Mouse (Mus musculus): ENCODE measurements around the gene Osbpl5. TPM values are rescaled to one million over a fixed set of nuclear protein-coding genes. Genes with fewer than 3 reads are reported as not detected.
A peak's percentile ranks its signal among the peaks of the same experiment; 100 is the strongest.

The Osbpl5 gene
- 10 to 100 TPM; 14.4 to 15.4 TPM for total RNA-seq (2021)
- long read RNA-seq, experiment 1, transcript Osbpl5-202 (22 exons, 3,775 nt): major isoform, 8 of 12 reads
- long read RNA-seq, experiment 1, partial matches to known transcripts: 3 of 12 reads
- long read RNA-seq, experiment 1, other reads (novel, unspliced or antisense): 0 of 12 reads
- long read RNA-seq, experiment 2, transcript Osbpl5-202 (22 exons, 3,775 nt): major isoform, 8 of 12 reads
- long read RNA-seq, experiment 2, partial matches to known transcripts: 4 of 12 reads
- long read RNA-seq, experiment 2, other reads (novel, unspliced or antisense): 0 of 12 reads

DNA sequence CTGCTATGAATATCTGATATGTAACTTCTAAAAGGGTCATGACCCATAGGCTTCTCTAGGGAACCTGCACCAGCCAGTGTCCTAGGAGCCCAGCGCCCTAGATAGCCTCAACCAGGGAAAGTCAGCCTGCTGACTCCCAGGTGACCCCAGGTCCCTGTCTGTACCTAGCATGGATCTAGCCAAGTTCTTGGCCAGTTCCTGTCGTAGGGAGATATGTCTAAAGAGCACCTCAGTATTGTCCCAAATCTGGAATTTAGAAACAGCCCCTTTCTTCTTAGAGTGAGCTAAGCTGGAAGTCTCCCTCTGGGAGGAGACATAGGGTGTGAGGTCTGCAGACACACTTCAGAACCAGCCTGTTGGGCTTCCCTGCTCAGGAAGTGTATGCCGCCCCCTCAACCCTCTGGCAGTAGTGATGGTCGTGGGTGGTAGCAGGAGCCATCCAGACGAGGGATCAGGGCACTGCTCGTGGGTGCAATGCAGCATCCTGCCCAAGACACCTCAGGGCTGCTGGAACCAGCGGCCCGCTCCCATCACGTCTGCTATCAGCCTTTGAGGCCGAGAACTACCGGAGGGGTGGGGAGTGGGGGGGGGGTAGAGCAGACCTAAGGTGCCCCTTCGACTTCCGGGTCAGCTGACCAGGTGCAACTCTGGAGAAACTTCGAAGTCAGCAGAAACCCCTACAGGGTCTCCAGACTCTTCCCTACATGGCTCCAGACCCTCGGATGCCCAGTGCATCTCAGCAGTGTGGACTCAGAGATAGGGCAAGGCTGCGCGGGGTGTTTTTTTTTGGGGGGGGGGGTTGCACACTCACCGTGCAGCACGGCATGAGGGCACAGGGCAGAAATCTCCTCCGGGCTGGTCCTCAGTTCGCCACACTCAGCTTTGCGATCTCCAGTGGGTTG lies at the start of gene Osbpl5:
Gene Osbpl5 (minus strand): TSS at position 861 of the 902 bp plus-strand sequence.
- DNase-seq (ENCODE audit: low spot score): no peak

DNA sequence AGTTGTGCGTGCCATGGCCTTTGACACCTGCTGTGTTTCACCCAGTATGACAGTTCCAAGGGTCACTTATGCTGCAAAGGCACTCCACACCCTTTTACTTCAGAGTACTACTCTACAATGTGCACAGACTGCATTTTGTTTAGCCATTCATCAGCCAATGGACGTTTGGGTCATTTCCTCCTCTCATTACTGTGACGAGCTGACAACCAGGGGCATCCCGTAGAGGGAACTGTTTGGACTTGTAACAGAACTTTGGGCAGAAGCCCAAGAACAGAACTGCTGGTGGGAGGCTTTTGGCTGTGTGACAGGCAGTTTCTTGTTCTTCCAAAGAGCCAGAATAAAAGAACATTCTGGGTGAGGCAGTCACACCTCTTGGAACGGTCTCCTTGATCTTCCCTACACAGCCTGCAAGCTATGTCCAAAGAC lies 48.4 kb upstream of the Osbpl5 start:
- DNase-seq (ENCODE audit: low spot score): no peak

DNA sequence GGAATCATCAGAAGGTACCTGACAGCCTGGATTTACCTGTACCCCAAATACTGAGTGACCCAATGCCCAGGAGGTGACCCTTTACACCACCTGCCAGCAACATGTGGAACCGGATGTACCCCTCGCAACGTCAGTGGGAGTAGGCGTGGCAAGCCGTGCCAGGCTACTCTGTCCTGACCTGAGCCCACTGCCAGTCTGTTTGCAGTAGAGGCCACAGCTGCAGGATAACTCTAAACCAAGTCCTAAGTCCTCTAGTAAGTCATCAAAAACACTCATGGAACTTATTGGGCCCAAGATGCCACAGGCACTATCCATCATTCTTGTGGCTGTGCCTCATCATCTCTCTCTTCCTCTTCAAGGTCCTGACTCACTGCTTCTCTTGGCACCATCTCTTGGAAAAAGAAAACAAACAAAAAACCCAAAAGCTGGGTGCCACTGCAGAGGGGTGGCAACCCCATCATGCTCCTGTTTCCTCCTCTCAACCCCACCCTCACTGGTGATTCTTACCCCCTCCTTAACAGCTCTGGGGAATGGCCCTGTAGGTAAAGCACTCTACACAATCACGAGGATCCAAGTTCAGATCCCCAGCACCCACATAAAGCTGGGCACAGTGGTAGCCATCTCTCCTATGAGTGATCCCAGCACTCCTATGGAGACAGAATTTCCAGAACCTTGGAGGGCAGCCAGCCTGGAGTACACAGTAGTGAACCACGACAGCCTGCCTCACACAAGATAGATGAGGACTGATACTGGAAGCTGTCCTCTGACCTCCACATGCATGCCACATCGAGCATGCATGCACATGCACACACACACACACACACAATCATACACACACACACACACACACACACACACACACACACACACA lies 44.6 kb upstream of the Osbpl5 start:
- no peak for DNase-seq (ENCODE audit: low spot score)

DNA sequence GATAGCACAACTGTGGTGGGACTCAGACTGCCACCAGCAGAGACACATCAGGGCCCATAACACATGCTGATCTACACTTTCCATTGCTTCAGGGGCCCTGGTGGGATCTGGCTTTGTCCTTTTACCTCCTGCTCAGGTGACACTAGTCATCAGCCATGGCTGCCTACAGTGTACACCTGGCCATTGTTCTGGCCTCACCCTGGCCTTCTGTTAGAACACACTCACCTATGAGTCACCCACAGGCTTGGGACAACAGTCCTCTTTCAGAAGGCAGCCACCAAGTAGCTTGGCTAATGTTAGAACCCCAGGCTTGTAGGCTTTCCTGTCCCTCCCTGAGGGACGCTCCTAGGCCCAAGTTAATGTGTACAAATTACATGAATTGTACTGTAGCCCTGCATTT lies 44.0 kb upstream of the Osbpl5 start:
- DNase-seq (ENCODE audit: low spot score): no peak

DNA sequence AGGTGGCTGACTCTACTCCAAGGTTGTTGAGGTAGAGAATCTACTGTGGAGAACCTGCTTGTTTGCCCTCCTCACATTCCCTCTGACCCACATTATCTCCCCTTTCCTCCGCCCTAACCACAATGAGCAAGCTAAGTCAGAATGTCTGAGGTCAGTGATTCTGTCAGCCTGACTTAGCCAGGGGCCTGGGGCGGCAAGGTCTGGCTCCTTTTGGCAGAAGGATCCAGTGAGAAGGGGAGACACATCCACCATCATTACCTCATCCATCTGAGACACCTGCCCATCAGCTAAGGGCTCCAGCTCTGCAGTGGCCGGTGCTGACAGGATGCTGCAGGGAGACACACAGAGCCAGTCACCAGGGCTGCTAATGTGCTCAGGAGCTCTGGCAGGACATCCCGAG lies 42.0 kb upstream of the Osbpl5 start:
- DNase-seq (ENCODE audit: low spot score): no peak

DNA sequence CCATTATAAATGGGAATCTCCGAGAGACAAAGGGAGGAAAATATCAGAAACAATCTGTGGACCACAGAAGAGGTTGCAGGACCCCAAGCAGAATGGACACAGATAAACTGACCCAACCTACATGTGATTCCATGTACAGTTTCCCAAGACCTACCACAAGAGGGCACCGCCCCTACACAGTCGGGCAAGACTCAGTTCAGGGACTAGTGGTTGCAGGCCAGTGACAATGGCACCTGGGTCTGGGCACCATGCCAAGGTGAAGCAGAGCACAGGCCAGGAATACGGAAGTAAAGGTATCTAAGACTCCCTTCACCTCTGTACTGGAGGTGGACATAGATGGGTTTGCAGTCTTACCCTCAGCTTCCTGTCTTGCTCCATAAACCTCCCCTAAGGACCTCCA lies 36.3 kb upstream of the Osbpl5 start:
- no peak for DNase-seq (ENCODE audit: low spot score)

DNA sequence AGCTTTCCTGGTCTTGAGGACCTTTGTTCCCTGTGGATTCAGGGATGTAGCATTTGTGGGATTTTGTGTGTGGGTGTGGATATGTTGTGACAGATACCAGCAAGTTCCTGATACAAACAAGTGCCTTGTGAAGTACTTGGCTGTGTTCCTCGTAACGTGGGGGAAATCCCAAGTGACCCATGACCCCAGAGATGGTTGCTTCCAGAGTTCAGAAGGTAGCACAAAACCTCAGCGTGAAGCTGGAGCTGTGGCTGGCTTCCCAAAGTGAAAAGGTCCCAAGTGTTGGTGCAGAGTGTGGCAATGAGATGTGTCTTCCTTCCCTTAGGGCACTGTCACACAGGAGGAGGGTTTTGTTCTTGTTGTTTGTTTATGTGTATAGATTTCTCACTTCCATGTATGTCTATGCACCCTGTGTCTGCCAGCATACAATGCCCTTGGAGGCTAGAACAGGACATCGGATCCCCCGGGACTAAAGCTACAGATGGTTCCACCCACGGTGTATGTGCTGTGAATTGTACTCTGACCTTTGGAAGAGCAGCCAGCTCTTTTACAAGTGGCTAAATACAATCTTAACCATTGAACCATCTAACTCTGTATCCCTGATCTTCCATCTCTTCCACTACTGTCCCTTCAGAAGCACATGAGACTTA lies 35.7 kb upstream of the Osbpl5 start:
- no peak for DNase-seq (ENCODE audit: low spot score)

DNA sequence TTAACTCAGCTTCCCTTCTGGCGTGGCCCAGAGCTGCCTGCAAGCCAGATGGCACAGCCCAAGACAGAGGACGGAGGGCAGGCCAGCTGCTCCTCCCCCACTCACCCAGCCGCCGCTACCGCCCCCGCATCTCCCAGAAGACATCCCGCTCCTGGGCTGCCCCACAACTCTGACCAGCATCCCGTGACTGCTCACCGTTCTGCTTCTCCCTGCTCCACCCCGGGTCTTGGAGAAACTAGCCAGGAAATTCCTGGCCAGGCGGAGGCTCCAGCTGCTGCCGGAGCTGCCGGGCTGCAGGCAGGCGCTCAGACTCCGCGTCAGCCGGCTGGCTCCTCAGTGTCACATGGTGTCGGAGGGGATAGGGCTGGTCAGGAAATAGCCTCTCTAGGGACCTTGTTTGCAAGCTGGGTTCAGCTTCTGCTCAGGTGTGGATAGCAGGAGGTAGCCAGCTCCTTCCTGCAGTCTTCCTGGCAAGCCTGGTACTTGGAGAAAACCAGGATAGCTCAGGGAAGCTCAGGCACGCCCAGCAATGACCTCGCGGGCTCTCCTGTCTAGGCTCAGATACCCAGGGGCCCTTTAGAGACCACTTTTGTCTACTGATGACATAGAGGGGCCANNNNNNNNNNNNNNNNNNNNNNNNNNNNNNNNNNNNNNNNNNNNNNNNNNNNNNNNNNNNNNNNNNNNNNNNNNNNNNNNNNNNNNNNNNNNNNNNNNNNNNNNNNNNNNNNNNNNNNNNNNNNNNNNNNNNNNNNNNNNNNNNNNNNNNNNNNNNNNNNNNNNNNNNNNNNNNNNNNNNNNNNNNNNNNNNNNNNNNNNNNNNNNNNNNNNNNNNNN lies 27.4 kb upstream of the Osbpl5 start, which contains the start of gene Mrgpre:
Gene Mrgpre (minus strand): TSS at position 505 of the 834 bp plus-strand sequence.
- DNase-seq (ENCODE audit: low spot score): peak; percentile 85

DNA sequence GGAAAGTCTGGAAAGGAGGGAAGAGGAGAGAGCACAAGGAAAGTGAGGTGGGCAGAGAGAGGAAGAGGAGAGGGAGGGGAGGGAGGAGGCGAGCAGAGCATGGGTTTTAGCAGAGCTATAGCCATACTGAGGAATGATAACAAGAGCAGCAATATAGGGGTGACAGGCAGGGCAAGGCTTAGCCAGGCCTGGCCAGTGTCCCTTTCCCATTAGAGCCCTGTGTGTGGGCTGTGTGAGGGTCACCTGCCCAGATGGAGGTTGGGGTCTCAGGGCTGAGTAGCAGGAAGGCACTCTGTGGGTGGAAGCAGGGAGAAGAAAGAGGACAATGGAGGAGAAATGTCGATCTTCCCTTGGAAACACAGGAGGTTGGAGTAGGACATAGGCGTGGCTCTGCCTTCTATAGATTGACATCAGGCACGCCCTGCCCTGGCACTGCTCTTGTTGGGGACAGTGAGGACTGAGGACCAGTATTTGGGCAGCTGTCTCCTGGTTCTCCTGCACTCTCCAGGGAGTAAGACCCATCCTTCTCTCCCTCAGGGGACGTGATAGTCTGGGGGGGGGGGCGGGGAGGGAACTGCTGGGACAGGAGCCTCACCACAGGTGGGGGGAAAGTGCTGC lies 26.7 kb upstream of the Osbpl5 start:
- no peak for DNase-seq (ENCODE audit: low spot score)

DNA sequence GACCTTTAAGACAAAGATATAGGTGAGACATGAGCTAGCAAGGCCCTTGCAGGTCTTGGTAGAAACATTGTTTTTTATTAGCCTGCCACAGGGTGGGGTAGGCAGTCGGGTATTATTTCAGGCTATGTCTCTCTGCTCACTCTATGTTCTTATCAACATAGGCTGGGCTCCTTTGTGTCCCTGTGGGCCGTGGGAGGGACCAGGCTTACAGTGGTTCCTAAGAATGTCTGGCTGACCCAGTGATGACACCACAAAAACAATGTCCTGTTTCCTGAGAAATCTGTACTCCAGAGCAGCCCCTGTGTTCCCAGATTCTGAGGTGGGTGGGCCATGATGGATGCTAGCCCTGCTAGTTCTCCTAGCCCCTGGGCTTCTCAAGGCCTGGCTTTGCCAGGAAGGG lies 20.6 kb upstream of the Osbpl5 start:
- DNase-seq (ENCODE audit: low spot score): peak; percentile 38

DNA sequence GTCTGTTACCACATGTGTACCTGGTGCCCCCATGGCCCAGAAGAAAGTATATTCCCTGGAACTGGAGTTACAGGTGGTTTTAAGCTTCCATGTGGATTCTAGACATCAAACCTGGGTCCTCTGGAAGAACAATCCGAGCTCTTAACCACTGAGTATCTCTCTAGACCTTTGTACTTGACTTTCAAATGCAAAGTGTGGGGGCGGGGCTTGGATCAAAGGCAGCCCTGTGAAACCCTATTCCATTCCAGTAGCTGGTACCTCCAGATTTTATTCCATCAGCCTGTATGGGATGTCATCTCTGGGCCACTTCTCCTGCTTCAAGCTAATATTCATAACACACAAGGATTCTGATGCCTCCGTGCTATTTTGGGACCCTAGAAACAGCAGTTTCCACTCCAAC lies 19.4 kb upstream of the Osbpl5 start:
- no peak for DNase-seq (ENCODE audit: low spot score)

DNA sequence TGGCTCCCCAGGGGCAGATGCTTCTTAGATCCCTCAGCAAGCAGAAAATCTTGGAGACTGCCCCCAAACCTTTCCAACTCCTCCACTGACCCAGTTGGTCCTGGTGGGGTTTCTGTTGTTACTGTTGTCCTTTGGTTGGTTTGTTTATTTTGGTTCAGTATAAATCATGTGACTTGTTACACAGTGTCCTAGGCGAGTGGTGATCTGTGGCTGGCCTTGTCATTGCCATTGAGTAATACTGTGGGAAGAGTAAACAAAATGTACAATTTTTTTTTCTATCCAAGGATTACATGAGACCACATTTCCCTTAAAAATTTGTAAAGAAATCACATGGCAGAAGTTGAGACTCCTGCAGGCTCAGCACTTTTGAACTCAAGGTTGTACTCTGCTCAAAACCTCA lies 12.7 kb upstream of the Osbpl5 start:
- DNase-seq (ENCODE audit: low spot score): no peak

DNA sequence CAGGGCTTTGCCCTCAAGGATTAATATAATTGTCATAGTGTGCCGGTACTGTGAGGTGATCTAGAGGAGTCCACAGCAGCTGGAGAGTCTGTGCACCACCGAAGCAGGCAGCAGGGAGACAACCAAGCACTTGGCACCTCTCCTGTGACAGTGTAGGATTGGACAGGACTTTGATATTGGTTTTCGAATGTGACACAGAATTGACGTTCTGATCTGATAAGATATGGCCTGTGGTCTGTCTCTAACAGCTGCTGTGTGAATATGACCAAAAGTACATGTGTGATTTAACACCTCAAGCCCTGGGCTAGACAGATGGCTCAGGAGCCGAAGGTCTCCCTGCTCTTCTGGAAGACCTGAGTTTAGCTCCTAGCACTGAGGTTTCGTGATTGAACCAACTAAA lies 11.5 kb upstream of the Osbpl5 start:
- no peak for DNase-seq (ENCODE audit: low spot score)

DNA sequence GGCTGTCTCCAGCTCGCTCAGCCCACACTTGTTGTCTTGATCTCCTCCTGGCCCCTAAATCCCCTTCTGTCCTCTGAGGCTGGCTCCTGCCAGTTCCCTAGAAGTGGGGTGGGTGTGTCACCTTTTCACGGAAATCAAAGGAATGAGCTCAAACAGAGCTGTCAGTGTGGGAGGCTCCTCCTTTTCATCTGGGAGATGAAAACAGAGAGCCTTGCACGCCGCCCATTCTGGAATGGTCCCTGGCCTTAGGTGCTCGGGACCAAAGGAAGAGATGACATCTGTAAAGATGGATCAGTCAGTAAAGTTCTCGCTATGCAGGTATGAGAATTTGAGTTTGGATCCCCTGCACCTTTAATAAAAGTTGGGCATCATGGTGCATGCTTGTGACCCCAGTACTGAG lies 10.1 kb upstream of the Osbpl5 start, which contains the start of gene Mrgprg:
Gene Mrgprg (minus strand): TSS at position 101 of the 400 bp plus-strand sequence.
- no peak for DNase-seq (ENCODE audit: low spot score)

DNA sequence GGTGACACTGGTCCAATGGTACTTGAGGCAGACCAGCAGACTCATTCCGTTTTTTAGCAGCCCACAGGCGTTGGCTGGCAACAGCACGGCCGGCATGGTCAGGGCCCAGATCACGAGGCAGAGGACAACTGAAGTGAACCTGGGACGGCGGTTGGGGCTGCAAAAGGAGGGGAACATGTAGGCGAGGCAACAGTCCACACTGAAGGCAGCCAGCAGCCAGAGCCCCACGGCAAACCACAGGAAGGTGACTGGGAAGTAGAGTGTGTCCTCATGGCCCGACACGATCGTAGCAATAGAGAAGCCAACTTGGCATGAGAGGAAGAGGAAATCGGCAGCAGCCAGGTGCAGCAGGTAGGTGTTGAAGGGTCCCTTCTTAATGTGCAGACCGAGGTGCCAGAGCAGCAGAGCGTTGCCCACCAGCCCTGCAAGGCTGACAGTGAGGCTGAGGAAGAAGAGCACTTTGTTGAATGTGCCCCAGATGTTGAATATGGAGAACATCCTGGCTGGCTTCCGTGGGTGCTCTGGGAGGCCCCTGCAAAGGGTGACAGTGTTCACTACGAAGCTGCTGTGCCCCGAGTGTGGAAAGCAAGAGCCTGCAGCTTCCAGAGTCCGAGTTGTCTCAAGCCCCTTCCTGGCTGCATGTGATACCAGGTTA lies 8.2 kb upstream of the Osbpl5 start:
- no peak for DNase-seq (ENCODE audit: low spot score)

DNA sequence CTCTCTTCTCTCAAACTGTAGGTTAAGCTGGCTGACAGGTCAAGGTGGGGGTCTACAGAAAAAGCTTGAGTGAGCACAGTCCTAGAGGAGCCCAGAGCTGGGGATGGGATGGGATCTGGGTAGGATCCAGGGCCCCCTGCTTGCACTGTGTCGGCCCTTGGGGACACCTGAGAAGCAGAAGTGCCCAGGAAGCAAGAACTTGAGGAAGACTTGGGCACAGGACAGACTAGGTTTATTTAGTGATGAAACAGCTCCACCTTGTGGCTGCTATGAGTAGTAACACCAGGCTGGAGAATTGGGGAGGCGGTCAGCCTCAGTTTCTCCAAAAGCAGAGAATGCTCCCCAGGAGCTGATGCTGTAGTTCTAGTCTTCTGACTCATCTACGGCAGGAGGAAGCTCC lies 7.0 kb upstream of the Osbpl5 start:
- no peak for DNase-seq (ENCODE audit: low spot score)

DNA sequence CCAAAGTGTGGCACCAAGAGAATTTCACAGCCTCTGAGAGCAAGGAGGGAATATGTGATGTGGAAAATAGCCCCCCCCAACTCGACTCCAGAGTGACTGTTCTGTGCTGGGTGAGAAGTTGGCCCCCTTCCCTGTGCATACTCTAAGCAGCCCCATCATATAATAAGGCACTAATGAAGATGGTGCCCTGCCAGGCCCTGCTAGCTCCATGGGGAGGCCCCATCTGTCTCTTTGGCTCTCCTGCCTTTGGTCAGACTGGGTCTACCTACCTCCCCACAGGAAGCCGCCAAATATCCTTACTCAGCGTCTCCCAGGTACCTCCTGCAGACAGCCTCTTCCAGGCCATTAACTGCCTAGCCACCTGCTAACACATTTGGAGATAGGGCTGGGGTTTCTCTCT lies 2.2 kb upstream of the Osbpl5 start:
- no peak for DNase-seq (ENCODE audit: low spot score)

DNA sequence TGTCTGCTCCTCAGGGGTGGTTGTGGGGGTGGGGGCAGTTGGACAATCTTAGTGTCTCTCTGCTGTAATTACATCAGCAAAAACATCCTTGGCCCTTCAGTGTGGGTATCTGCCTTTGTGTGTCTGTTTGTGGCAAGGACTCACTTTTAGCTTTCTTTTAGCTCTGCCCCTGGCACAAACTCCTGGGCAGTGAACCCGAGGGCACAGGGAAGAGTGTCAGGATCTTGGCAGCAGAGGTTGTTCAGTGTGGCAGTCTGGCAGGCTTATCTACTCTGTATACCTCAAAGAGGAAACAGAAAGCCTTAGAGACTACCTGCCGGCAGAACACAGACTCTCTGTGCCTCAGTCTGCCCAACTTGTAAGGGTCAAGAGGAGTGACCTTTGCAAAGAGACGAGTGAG lies 911 bp upstream of the Osbpl5 start:
- no peak for DNase-seq (ENCODE audit: low spot score)

DNA sequence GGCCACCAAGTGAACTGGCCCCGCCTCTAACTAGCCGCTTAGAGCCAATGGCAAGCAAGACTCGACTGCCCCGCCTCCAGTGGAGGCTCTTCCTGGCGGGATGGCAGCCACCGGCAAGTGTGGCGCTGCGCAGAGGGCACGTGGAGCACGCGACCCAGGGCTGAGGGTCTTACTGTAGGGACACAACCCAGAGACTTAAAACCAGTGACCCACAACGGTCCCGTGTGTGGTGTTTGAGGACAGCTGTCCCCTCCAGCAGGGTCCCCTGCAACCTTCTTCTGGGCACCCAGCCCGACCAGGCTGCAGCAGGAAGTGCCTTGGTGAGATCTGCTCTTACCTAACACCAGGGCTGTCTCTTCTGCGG lies 224 bp upstream of the Osbpl5 start:
- peak; percentile 79 for DNase-seq (ENCODE audit: low spot score)

Data from gastrocnemius, adult 18-20 months (tissue).